Mouse (Mus musculus): ENCODE data around the gene Copz1. TPM values are rescaled to one million over a fixed set of nuclear protein-coding genes. Genes with fewer than 3 reads are reported as not detected.
A peak's percentile ranks its signal among the peaks of the same experiment; 100 is the strongest.

Copz1 gene
- polyA plus RNA-seq, 2 experiments = 118 to 205 TPM

GRCm38 (mm10) chr15:103280817-103281464 lies 8.4 kb downstream of the Copz1 start:
- Histone ChIP-seq H3K4me2 (ENCODE audit: low read depth) (peak overlapping the region; percentile 41), H3K9ac (replicated peaks) (peak overlapping the region; percentile 20), H3K4me3 (ENCODE audit: insufficient read depth in 1 of 2, low read depth in 2 of 2, low read length in 2 of 2) (no peak overlapping the region), H3K27ac (peak overlapping the region; percentile 62), H3K36me3 (replicated peaks; ENCODE audit: control insufficient read depth, insufficient read depth, low read depth) (peaks cover 5% of the 10 kb centered on the region; the same call in 1 of the 2 replicates), H3K9me3 (ENCODE audit: control insufficient read depth, low read length) (no peaks in the 10 kb centered on the region), H3K4me1 (replicated peaks; ENCODE audit: control insufficient read depth in 2 of 2, insufficient read depth in 2 of 2, low read length in 1 of 2) (peaks cover 14 to 40% of the 10 kb centered on the region in 2 experiments), H3K27me3 (ENCODE audit: control insufficient read depth, insufficient read depth, low read length) (no peaks in the 10 kb centered on the region)
- WGBS (ENCODE audit: insufficient replicate concordance) = 27% methylated on average over 3 of the region's 3 CpGs
- DNase-seq (ENCODE audit: low read depth in 3 of 3, low spot score in 3 of 3) = peak; percentile 61 to 62 (median 62)
- TF ChIP-seq CTCF (IDR thresholded peaks at IDR 0.05; ENCODE audit: low read depth) (peak; percentile 83), EP300 (IDR thresholded peaks at IDR 0.05; ENCODE audit: low read depth) (no peak)
- ATAC-seq (ENCODE audit: insufficient read depth) = peak; percentile 61; the same call in 1 of the 2 replicates

DNA sequence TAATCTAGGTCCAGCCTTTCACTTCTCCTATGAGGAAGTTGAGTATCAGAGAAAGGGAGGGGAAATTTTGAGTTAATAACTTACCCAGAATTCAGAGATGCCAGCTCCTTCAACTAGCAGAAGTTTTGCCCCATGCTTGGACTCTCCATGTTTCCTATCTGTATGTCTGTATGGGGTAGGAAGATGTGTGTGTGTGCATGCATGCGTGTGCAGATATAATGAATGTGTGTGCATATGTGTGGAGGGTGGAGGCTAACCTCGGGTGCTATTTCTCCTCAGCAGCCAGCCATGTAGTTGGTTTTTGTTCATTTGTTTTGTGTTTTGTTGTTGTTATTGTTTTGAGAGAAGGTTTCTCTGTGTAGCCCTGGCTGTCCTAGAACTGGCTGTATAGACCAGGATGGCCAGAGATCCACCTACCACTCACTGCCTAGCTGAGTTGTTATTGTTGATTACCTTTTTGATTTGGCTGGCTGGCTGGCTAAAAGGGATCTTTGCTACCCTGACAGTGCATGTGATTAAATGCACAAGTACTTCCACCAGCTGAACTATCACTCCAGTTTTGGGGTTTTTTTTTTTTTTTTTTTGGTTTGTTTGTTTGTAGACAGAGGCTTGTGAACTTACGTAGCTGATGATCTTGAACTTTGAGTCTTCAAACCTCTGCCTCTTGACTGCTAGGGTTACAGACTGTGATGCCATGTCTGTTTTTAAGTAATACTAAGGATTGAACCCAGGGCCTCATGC lies 9.1 kb downstream of the Copz1 start:
- Histone ChIP-seq H3K4me1 (replicated peaks; ENCODE audit: control insufficient read depth in 2 of 2, insufficient read depth in 2 of 2, low read length in 1 of 2) (peaks cover 14 to 40% of the 10 kb centered on the region in 2 experiments), H3K4me3 (ENCODE audit: insufficient read depth in 1 of 2, low read depth in 2 of 2, low read length in 2 of 2) (no peak overlapping the region), H3K4me2 (ENCODE audit: low read depth) (no peak overlapping the region), H3K9ac (replicated peaks) (peak overlapping the region; percentile 20), H3K27ac (peak overlapping the region; percentile 62), H3K27me3 (ENCODE audit: control insufficient read depth, insufficient read depth, low read length) (no peaks in the 10 kb centered on the region), H3K36me3 (replicated peaks; ENCODE audit: control insufficient read depth, insufficient read depth, low read depth) (peaks cover 4% of the 10 kb centered on the region), H3K9me3 (ENCODE audit: control insufficient read depth, low read length) (no peaks in the 10 kb centered on the region)
- TF ChIP-seq EP300 (IDR thresholded peaks at IDR 0.05; ENCODE audit: low read depth) = no peak
- no peak for TF ChIP-seq CTCF (IDR thresholded peaks at IDR 0.05; ENCODE audit: low read depth)
- DNase-seq (ENCODE audit: low read depth in 3 of 3, low spot score in 3 of 3) (no peak), ATAC-seq (ENCODE audit: insufficient read depth) (no peak)
- WGBS (ENCODE audit: insufficient replicate concordance) = 75% methylated on average over 3 of the region's 3 CpGs

DNA sequence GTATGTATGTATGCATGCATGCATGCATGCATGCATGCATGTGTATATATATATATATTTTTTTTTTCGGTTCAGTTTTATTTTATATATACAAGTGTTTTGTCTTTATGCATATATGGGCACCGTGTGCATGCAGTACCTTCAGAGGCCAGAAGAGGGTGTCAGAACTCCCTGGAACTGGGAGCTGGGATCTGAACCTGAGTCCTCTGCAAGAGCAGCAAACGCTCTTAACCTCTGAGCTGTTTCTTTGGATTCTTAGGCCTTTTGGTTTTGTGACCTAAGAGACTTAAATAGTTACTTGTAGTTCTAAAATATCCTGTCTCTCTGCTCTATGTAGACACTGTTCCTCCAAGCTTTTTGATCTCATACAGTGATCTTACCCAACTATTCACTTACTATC lies 11.6 kb downstream of the Copz1 start:
- Histone ChIP-seq H3K4me1 (replicated peaks; ENCODE audit: control insufficient read depth in 2 of 2, insufficient read depth in 2 of 2, low read length in 1 of 2) (peaks cover 14 to 28% of the 10 kb centered on the region in 2 experiments), H3K4me2 (ENCODE audit: low read depth) (no peak overlapping the region), H3K9me3 (ENCODE audit: control insufficient read depth, low read length) (no peaks in the 10 kb centered on the region), H3K27me3 (ENCODE audit: control insufficient read depth, insufficient read depth, low read length) (no peaks in the 10 kb centered on the region), H3K4me3 (ENCODE audit: insufficient read depth in 1 of 2, low read depth in 2 of 2, low read length in 2 of 2) (no peak overlapping the region), H3K9ac (replicated peaks) (no peak overlapping the region), H3K27ac (no peak overlapping the region), H3K36me3 (replicated peaks; ENCODE audit: control insufficient read depth, insufficient read depth, low read depth) (peaks cover 12% of the 10 kb centered on the region)
- ATAC-seq (ENCODE audit: insufficient read depth) (no peak), DNase-seq (ENCODE audit: low read depth in 3 of 3, low spot score in 3 of 3) (no peak)
- TF ChIP-seq EP300 (IDR thresholded peaks at IDR 0.05; ENCODE audit: low read depth) (no peak), CTCF (IDR thresholded peaks at IDR 0.05; ENCODE audit: low read depth) (peak; percentile 74)
- 64% methylated on average over 3 of the region's 3 CpGs for WGBS (ENCODE audit: insufficient replicate concordance)

DNA sequence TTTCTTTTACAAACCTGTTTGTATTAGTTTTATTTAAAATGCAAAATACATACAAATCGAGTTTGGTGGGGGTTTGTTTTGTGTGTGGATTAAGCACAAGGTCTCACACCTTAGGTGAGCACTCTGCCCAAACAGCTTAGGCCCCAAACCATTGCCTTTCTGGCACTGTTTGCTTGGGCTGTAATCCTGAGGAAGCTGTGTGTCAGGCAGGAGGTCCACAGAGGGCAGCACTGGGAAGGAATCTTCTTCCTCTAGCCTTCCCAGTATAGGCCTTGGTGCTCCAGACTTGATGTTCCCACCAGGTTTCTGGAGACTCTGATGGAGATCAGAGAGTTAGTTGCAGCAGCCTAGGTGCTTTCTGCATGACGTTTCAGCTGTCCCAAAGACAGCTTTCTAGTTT lies 12.1 kb downstream of the Copz1 start:
- no peak for ATAC-seq (ENCODE audit: insufficient read depth)

GRCm38 (mm10) chr15:103285778-103286417 lies 13.4 kb downstream of the Copz1 start:
- Histone ChIP-seq H3K27me3 (ENCODE audit: control insufficient read depth, insufficient read depth, low read length) (no peaks in the 10 kb centered on the region), H3K9me3 (ENCODE audit: control insufficient read depth, low read length) (no peaks in the 10 kb centered on the region), H3K9ac (replicated peaks) (no peak overlapping the region), H3K27ac (no peak overlapping the region), H3K36me3 (replicated peaks; ENCODE audit: control insufficient read depth, insufficient read depth, low read depth) (peaks cover 27% of the 10 kb centered on the region), H3K4me2 (ENCODE audit: low read depth) (no peak overlapping the region), H3K4me3 (ENCODE audit: insufficient read depth in 1 of 2, low read depth in 2 of 2, low read length in 2 of 2) (no peak overlapping the region), H3K4me1 (replicated peaks; ENCODE audit: control insufficient read depth in 2 of 2, insufficient read depth in 2 of 2, low read length in 1 of 2) (peaks cover 3 to 16% of the 10 kb centered on the region in 2 experiments)
- ATAC-seq (ENCODE audit: insufficient read depth) = no peak
- 44% methylated on average over 1 of the region's 1 CpGs for WGBS (ENCODE audit: insufficient replicate concordance)
- DNase-seq (ENCODE audit: low read depth in 3 of 3, low spot score in 3 of 3) = no peak
- TF ChIP-seq CTCF (IDR thresholded peaks at IDR 0.05; ENCODE audit: low read depth) = no peak
- TF ChIP-seq EP300 (IDR thresholded peaks at IDR 0.05; ENCODE audit: low read depth) = no peak

More for the DNA sequence above, 12.1 kb downstream of the Copz1 start:
- peak; percentile 23; the same call in 1 of the 2 replicates for TF ChIP-seq CTCF (IDR thresholded peaks at IDR 0.05; ENCODE audit: low read depth)
- TF ChIP-seq EP300 (IDR thresholded peaks at IDR 0.05; ENCODE audit: low read depth) = no peak
- Histone ChIP-seq H3K9ac (replicated peaks) (no peak overlapping the region), H3K4me2 (ENCODE audit: low read depth) (no peak overlapping the region), H3K36me3 (replicated peaks; ENCODE audit: control insufficient read depth, insufficient read depth, low read depth) (peaks cover 17% of the 10 kb centered on the region), H3K27me3 (ENCODE audit: control insufficient read depth, insufficient read depth, low read length) (no peaks in the 10 kb centered on the region), H3K9me3 (ENCODE audit: control insufficient read depth, low read length) (no peaks in the 10 kb centered on the region), H3K27ac (no peak overlapping the region), H3K4me1 (replicated peaks; ENCODE audit: control insufficient read depth in 2 of 2, insufficient read depth in 2 of 2, low read length in 1 of 2) (peaks cover 14 to 25% of the 10 kb centered on the region in 2 experiments), H3K4me3 (ENCODE audit: insufficient read depth in 1 of 2, low read depth in 2 of 2, low read length in 2 of 2) (no peak overlapping the region)
- 41% methylated on average over 2 of the region's 2 CpGs for WGBS (ENCODE audit: insufficient replicate concordance)
- DNase-seq (ENCODE audit: low read depth in 3 of 3, low spot score in 3 of 3) = no peak
